Mouse (Mus musculus): Measurements from ENCODE around the gene Mtus2. TPM values are rescaled to one million over a fixed set of nuclear protein-coding genes. Genes with fewer than 3 reads are reported as not detected.

Gene Mtus2
- total and polyA plus RNA-seq, 3 experiments, result 0.03 to 0.13 TPM; not detected in 1

GRCm38 (mm10) chr5:147918044-147918846 lies 38.9 kb upstream of the Mtus2 start:
- H3K4me1 ChIP-seq (ENCODE audit: control insufficient read depth in 1 of 2, insufficient read depth in 2 of 2), result peaks cover 0 to 18% of the 10 kb centered on the region in 2 experiments; a peak in 2 of 4 replicates
- no peak for DNase-seq (ENCODE audit: extremely low read depth)
- H3K27ac ChIP-seq (ENCODE audit: insufficient read depth, low read depth), result no peak overlapping the region
- no peaks in the 10 kb centered on the region for H3K9me3 ChIP-seq (replicated peaks; ENCODE audit: low read length)
- no peak for TF ChIP-seq ZC3H11A (IDR thresholded peaks at IDR 0.05; ENCODE audit: low read depth, low read length)
- no peak overlapping the region for H3K4me3 ChIP-seq (replicated peaks in 1 of 3; ENCODE audit: low read depth in 2 of 3, low read length in 2 of 3, poor library complexity in 1 of 3)
- no peaks in the 10 kb centered on the region for H3K27me3 ChIP-seq (replicated peaks)
- H3K79me2 ChIP-seq (replicated peaks; ENCODE audit: control insufficient read depth, extremely low read depth, insufficient read depth, poor library complexity, severe bottlenecking), result no peaks in the 10 kb centered on the region
- dilution Hi-C loops (cut with MboI; ENCODE audit: extremely low pct_ligation_motif_present, extremely low pct_unique_long_range_greater_than_20kb, low sequenced_read_pairs), result no loop called here
- H3K36me3 ChIP-seq (replicated peaks in 1 of 2; ENCODE audit: control insufficient read depth in 1 of 2, insufficient read depth in 1 of 2, low read length in 1 of 2), result no peaks in the 10 kb centered on the region
- no peak overlapping the region for H3K4me2 ChIP-seq (ENCODE audit: insufficient read depth, low read depth, poor library complexity, severe bottlenecking)
- H3K9ac ChIP-seq (ENCODE audit: insufficient read depth, low read depth), result no peak overlapping the region
- in situ Hi-C loops (cut with MboI; ENCODE audit: low pct_ligation_motif_present, low pct_unique_long_range_greater_than_20kb, low sequenced_read_pairs), result no loop called here

- TF ChIP-seq JUND (conservative IDR thresholded peaks at IDR 0.05; ENCODE audit: low read depth, low read length), result no peak
- TF ChIP-seq ZNF384 (IDR thresholded peaks at IDR 0.05; ENCODE audit: low read depth, low read length), result no peak
- no peak for TF ChIP-seq NELFE (IDR thresholded peaks at IDR 0.05; ENCODE audit: low read depth, low read length)
- TF ChIP-seq POLR2A (IDR thresholded peaks at IDR 0.05; ENCODE audit: low read depth, low read length), result no peak
- no peak for TF ChIP-seq E2F4 (IDR thresholded peaks at IDR 0.05; ENCODE audit: insufficient replicate concordance, low read depth, low read length)
- no peak for TF ChIP-seq MAX (IDR thresholded peaks at IDR 0.05; ENCODE audit: low read length)
- TF ChIP-seq MAFK (IDR thresholded peaks at IDR 0.05; ENCODE audit: insufficient replicate concordance, low read length), result no peak
- no peak for TF ChIP-seq JUN (IDR thresholded peaks at IDR 0.05; ENCODE audit: insufficient read depth, low read depth, low read length)
- TF ChIP-seq MAZ (IDR thresholded peaks at IDR 0.05; ENCODE audit: low read depth, low read length), result no peak
- TF ChIP-seq HCFC1 (IDR thresholded peaks at IDR 0.05; ENCODE audit: low read depth, low read length), result no peak
- no peak for TF ChIP-seq GABPA (IDR thresholded peaks at IDR 0.05; ENCODE audit: insufficient replicate concordance, low read depth, low read length)
- no peak for TF ChIP-seq PAX5 (IDR thresholded peaks at IDR 0.05; ENCODE audit: low read length)
- TF ChIP-seq KAT2A (IDR thresholded peaks at IDR 0.05; ENCODE audit: insufficient replicate concordance, low read length), result no peak
- no peak for TF ChIP-seq USF1 (IDR thresholded peaks at IDR 0.05; ENCODE audit: low read depth, low read length)
- no peak for TF ChIP-seq TCF12 (IDR thresholded peaks at IDR 0.05; ENCODE audit: low read depth, low read length)
- no peak for TF ChIP-seq CHD2 (IDR thresholded peaks at IDR 0.05; ENCODE audit: low read length)
- TF ChIP-seq ELF1 (IDR thresholded peaks at IDR 0.05; ENCODE audit: low read depth, low read length), result no peak
- TF ChIP-seq POLR2AphosphoS2 (IDR thresholded peaks at IDR 0.05; ENCODE audit: low read depth, low read length), result no peak
- TF ChIP-seq NRF1 (IDR thresholded peaks at IDR 0.05; ENCODE audit: low read depth, low read length), result no peak
- no peak for TF ChIP-seq RAD21 (IDR thresholded peaks at IDR 0.05; ENCODE audit: low read depth, low read length)
- Histone ChIP-seq H3K27me3 (replicated peaks) (no peaks in the 10 kb centered on the region), H3K9me3 (replicated peaks; ENCODE audit: low read length) (no peaks in the 10 kb centered on the region), H3K4me2 (ENCODE audit: insufficient read depth, low read depth, poor library complexity, severe bottlenecking) (no peak overlapping the region), H3K79me2 (replicated peaks; ENCODE audit: control insufficient read depth, extremely low read depth, insufficient read depth, poor library complexity, severe bottlenecking) (no peaks in the 10 kb centered on the region), H3K4me3 (replicated peaks in 1 of 3; ENCODE audit: low read depth in 2 of 3, low read length in 2 of 3, poor library complexity in 1 of 3) (no peak overlapping the region), H3K27ac (ENCODE audit: insufficient read depth, low read depth) (no peak overlapping the region), H3K9ac (ENCODE audit: insufficient read depth, low read depth) (no peak overlapping the region), H3K36me3 (replicated peaks in 1 of 2; ENCODE audit: control insufficient read depth in 1 of 2, insufficient read depth in 1 of 2, low read length in 1 of 2) (no peaks in the 10 kb centered on the region), H3K4me1 (ENCODE audit: control insufficient read depth in 1 of 2, insufficient read depth in 2 of 2) (no peaks in the 10 kb centered on the region)
- in situ Hi-C loops (cut with MboI; ENCODE audit: low pct_ligation_motif_present, low pct_unique_long_range_greater_than_20kb, low sequenced_read_pairs), result no loop called here
- no peak for DNase-seq (ENCODE audit: extremely low read depth)
- dilution Hi-C loops (cut with MboI; ENCODE audit: extremely low pct_ligation_motif_present, extremely low pct_unique_long_range_greater_than_20kb, low sequenced_read_pairs), result no loop called here
Observed at GRCm38 (mm10) chr5:147924621-147925020, 32.5 kb upstream of the Mtus2 start.

All from CH12.LX (cell line).